Mouse (Mus musculus) G1E (cell line): ENCODE measurements around the gene Cacna1s.

ENCODE experiments used
- CTCF ChIP-seq: IDR thresholded peaks from 2 replicates; pipeline ENCODE4 v1.5.1; 2012; ENCODE audit warnings: low read depth, low read length, inconsistent platforms, mixed read lengths
- GATA1 ChIP-seq: IDR thresholded peaks from 2 replicates; pipeline ENCODE4 v1.6.1; 2012; ENCODE audit warnings: borderline replicate concordance, low read length, inconsistent platforms, mixed read lengths
- POLR2AphosphoS5 ChIP-seq: IDR thresholded peaks from 2 replicates; pipeline ENCODE4 v1.6.1; 2012; ENCODE audit warnings: low read depth, low read length, inconsistent platforms; ENCODE audit not compliant: insufficient replicate concordance
- TAL1 ChIP-seq: conservative IDR thresholded peaks from 2 replicates; pipeline ENCODE4 v1.6.1; 2012; ENCODE audit warnings: low read depth, low read length, inconsistent platforms, mixed read lengths

DNA sequence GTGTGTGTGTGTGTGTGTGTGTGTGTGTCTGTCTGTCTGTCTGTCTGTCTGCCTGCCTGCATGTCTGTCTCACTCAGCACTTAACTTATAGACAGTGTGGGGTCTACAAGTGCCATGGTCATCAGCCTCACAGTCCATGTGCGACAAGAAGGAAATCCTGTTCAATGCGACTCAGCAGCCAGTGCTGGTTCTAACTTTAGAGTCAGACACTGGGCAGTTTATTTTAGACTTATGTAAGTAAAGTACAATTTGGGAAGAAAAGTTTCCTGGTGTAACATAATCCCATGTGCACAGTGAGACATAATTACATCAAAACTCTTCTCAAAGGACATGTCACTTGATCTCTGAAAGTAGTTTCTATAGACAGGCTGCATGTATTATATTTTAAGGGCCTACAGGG is 56.9 kb downstream of the Cacna1s start:
- TF ChIP-seq GATA1 (no peak), CTCF (no peak), POLR2AphosphoS5 (no peak), TAL1 (no peak)
